Mouse (Mus musculus): ENCODE results near the gene Cnp. TPM values are rescaled to one million over a fixed set of nuclear protein-coding genes. Genes with fewer than 3 reads are reported as not detected.

Gene Cnp
- polyA plus RNA-seq, 1 experiment: 13.5 TPM

- no peaks in the 10 kb centered on the region for H3K27me3 ChIP-seq (replicated peaks; ENCODE audit: control insufficient read depth, insufficient read depth, low read length)
- peak within 1 kb of the TSS; percentile 99 for H3K4me3 ChIP-seq (ENCODE audit: insufficient read depth, low read depth, low read length)
- under 1% methylated on average over 36 of the region's 36 CpGs for WGBS
- peaks cover 11% of the 10 kb centered on the region; the same call in 1 of the 2 replicates for H3K4me1 ChIP-seq (ENCODE audit: control insufficient read depth, insufficient read depth, low read length)
- peak; percentile 61 for DNase-seq
- no peak for TF ChIP-seq CTCF (conservative IDR thresholded peaks at IDR 0.05; ENCODE audit: insufficient read depth, insufficient read length, low read depth, low read length)
- no peak for TF ChIP-seq POLR2A (IDR thresholded peaks at IDR 0.05; ENCODE audit: low read depth, low read length)
- H3K36me3 ChIP-seq (ENCODE audit: control insufficient read depth, insufficient read depth, low read length): no peaks in the 10 kb centered on the region
- H3K27ac ChIP-seq (ENCODE audit: insufficient read depth, low read depth, low read length): peak within 1 kb of the TSS; percentile 86
Measured at GRCm38 (mm10) chr11:100618761-100619484, 44.2 kb downstream of the Cnp start, which contains the start of gene Nkiras2. Gene Nkiras2, plus strand, starts transcription at chr11:100619244.

- DNase-seq: peak; percentile 96
- Histone ChIP-seq H3K27me3 (replicated peaks; ENCODE audit: control insufficient read depth, insufficient read depth, low read length) (no peaks in the 10 kb centered on the region), H3K4me1 (ENCODE audit: control insufficient read depth, insufficient read depth, low read length) (peaks cover 13% of the 10 kb centered on the region; the same call in 1 of the 2 replicates), H3K4me3 (ENCODE audit: insufficient read depth, low read depth, low read length) (peak overlapping the region; percentile 99), H3K27ac (ENCODE audit: insufficient read depth, low read depth, low read length) (peak overlapping the region; percentile 77), H3K36me3 (ENCODE audit: control insufficient read depth, insufficient read depth, low read length) (no peaks in the 10 kb centered on the region)
- TF ChIP-seq POLR2A (IDR thresholded peaks at IDR 0.05; ENCODE audit: low read depth, low read length) (peak; percentile 59), CTCF (conservative IDR thresholded peaks at IDR 0.05; ENCODE audit: insufficient read depth, insufficient read length, low read depth, low read length) (no peak)
- WGBS: 1% methylated on average over 40 of the region's 40 CpGs
Measured at GRCm38 (mm10) chr11:100619485-100619975, 44.8 kb downstream of the Cnp start.

GRCm38 (mm10) chr11:100619982-100620381 is 45.3 kb downstream of the Cnp start, which contains the start of gene Dnajc7:
Gene Dnajc7, minus strand, starts transcription at chr11:100620168.
- Histone ChIP-seq H3K4me1 (ENCODE audit: control insufficient read depth, insufficient read depth, low read length) (peaks cover 13% of the 10 kb centered on the region; the same call in 1 of the 2 replicates), H3K4me3 (ENCODE audit: insufficient read depth, low read depth, low read length) (peak within 1 kb of the TSS; percentile 99), H3K36me3 (ENCODE audit: control insufficient read depth, insufficient read depth, low read length) (no peaks in the 10 kb centered on the region), H3K27ac (ENCODE audit: insufficient read depth, low read depth, low read length) (peak within 1 kb of the TSS; percentile 86), H3K27me3 (replicated peaks; ENCODE audit: control insufficient read depth, insufficient read depth, low read length) (no peaks in the 10 kb centered on the region)
- DNase-seq: no peak
- WGBS: 2% methylated on average over 11 of the region's 11 CpGs
- TF ChIP-seq CTCF (conservative IDR thresholded peaks at IDR 0.05; ENCODE audit: insufficient read depth, insufficient read length, low read depth, low read length): no peak
- TF ChIP-seq POLR2A (IDR thresholded peaks at IDR 0.05; ENCODE audit: low read depth, low read length): no peak

GRCm38 (mm10) chr11:100622714-100623113 is 48.0 kb downstream of the Cnp start:
- H3K4me3 ChIP-seq (ENCODE audit: insufficient read depth, low read depth, low read length): peak overlapping the region; percentile 80
- under 1% methylated on average over 24 of the region's 24 CpGs for WGBS
- TF ChIP-seq POLR2A (IDR thresholded peaks at IDR 0.05; ENCODE audit: low read depth, low read length) (no peak), CTCF (conservative IDR thresholded peaks at IDR 0.05; ENCODE audit: insufficient read depth, insufficient read length, low read depth, low read length) (peak; percentile 78)
- peak overlapping the region; percentile 85 for H3K27ac ChIP-seq (ENCODE audit: insufficient read depth, low read depth, low read length)
- no peaks in the 10 kb centered on the region for H3K27me3 ChIP-seq (replicated peaks; ENCODE audit: control insufficient read depth, insufficient read depth, low read length)
- no peaks in the 10 kb centered on the region for H3K36me3 ChIP-seq (ENCODE audit: control insufficient read depth, insufficient read depth, low read length)
- peaks cover 9% of the 10 kb centered on the region; the same call in 1 of the 2 replicates for H3K4me1 ChIP-seq (ENCODE audit: control insufficient read depth, insufficient read depth, low read length)
- DNase-seq: peak; percentile 97

- peak; percentile 67 for DNase-seq
- no peaks in the 10 kb centered on the region for H3K27me3 ChIP-seq (replicated peaks; ENCODE audit: control insufficient read depth, insufficient read depth, low read length)
- H3K27ac ChIP-seq (ENCODE audit: insufficient read depth, low read depth, low read length): no peak overlapping the region
- no peaks in the 10 kb centered on the region for H3K36me3 ChIP-seq (ENCODE audit: control insufficient read depth, insufficient read depth, low read length)
- peaks cover 9% of the 10 kb centered on the region; the same call in 1 of the 2 replicates for H3K4me1 ChIP-seq (ENCODE audit: control insufficient read depth, insufficient read depth, low read length)
- 27% methylated on average over 5 of the region's 5 CpGs for WGBS
- TF ChIP-seq POLR2A (IDR thresholded peaks at IDR 0.05; ENCODE audit: low read depth, low read length) (no peak), CTCF (conservative IDR thresholded peaks at IDR 0.05; ENCODE audit: insufficient read depth, insufficient read length, low read depth, low read length) (no peak)
- no peak overlapping the region; the same call in 1 of the 2 replicates for H3K4me3 ChIP-seq (ENCODE audit: insufficient read depth, low read depth, low read length)
Measured at GRCm38 (mm10) chr11:100623867-100624266, 49.2 kb downstream of the Cnp start.

- peaks cover 5% of the 10 kb centered on the region; the same call in 1 of the 2 replicates for H3K4me1 ChIP-seq (ENCODE audit: control insufficient read depth, insufficient read depth, low read length)
- no peaks in the 10 kb centered on the region for H3K36me3 ChIP-seq (ENCODE audit: control insufficient read depth, insufficient read depth, low read length)
- no peak overlapping the region for H3K4me3 ChIP-seq (ENCODE audit: insufficient read depth, low read depth, low read length)
- DNase-seq: no peak
- no peaks in the 10 kb centered on the region for H3K27me3 ChIP-seq (replicated peaks; ENCODE audit: control insufficient read depth, insufficient read depth, low read length)
- peak overlapping the region; percentile 12; the same call in 1 of the 2 replicates for H3K27ac ChIP-seq (ENCODE audit: insufficient read depth, low read depth, low read length)
- TF ChIP-seq CTCF (conservative IDR thresholded peaks at IDR 0.05; ENCODE audit: insufficient read depth, insufficient read length, low read depth, low read length) (no peak), POLR2A (IDR thresholded peaks at IDR 0.05; ENCODE audit: low read depth, low read length) (no peak)
- WGBS: 83% methylated on average over 23 of the region's 23 CpGs
Measured at GRCm38 (mm10) chr11:100625754-100626700, 51.3 kb downstream of the Cnp start.

All from kidney, adult 2 months (tissue).